Mouse (Mus musculus) G1E-ER4 (cell line): Measurements from ENCODE around the gene Scrg1. TPM values are rescaled to one million over a fixed set of nuclear protein-coding genes. Genes with fewer than 3 reads are reported as not detected.

Experiments used
- GATA1 ChIP-seq: IDR thresholded peaks from one replicate; pipeline ENCODE4 v1.8.0; 2012; ENCODE audit warnings: low read length, inconsistent platforms
- polyA plus RNA-seq: library from polyadenylated mRNA; stranded (reverse); fragments of >175 nt; gene quantifications from 2 replicates; pipeline ENCODE4 v1.2.3, GENCODE M21; 2012

Scrg1 gene
- polyA plus RNA-seq, result not detected in 2 replicates

DNA sequence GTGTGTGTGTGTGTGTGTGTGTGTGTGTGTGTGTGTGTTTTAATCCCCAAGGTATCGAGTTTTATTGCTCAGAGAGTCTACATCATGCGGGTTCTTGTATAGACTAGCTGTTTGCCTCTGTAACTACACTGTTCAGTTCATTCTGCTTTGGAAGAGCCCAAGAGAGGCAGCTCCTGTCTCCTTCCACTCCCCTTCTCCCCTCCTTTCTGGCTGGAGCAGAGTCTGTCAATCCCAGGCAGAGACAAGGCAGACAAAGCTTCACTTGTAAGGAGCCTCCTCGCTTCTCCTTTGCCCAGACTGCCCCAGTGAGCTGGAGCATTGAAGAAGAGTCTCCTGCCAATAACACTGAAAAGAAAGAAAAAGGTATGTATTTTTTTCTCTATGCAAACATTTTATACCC lies at the start of gene Scrg1:
TSS of gene Scrg1 (plus strand) at position 159 of the 400 bp plus-strand sequence.
- no peak for TF ChIP-seq GATA1

DNA sequence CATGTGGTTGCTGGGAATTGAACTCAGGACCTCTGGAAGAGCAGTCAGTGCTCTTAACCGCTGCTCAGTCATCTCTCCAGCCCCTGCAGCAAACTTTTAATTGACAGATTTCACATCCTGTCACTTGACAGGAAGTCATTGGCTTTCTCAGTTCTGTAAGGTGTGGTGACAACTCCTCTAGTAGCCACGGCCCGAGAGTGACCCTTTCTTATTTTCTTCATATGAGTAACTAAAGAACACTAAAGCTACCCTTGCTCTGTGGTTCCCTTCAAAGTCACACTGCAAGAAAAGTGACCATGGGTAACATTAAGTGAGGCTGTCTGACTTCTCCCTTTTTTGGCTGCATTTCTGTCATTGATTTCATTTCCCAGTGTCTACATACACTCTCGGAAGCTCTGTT lies 49.4 kb upstream of the Scrg1 start:
- TF ChIP-seq GATA1, result no peak

DNA sequence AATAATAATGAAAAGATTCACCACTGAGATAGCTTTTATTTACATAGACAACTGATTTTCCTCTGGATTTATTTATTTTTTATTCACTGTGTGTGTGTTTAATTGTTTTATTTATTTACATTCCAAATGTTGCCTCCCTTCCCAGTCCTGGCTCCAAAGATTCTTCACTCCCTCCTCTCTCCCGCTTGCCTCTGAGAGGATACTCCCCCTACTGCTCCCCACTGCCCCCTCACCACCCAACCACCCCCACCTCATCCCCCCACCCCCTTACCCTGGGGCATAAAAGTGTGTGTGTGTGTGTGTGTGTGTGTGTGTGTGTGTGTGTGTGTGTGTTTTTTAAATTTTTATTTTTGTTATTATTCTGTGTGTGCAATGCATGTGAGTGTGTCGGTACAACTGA lies 46.4 kb upstream of the Scrg1 start:
- no peak for TF ChIP-seq GATA1

DNA sequence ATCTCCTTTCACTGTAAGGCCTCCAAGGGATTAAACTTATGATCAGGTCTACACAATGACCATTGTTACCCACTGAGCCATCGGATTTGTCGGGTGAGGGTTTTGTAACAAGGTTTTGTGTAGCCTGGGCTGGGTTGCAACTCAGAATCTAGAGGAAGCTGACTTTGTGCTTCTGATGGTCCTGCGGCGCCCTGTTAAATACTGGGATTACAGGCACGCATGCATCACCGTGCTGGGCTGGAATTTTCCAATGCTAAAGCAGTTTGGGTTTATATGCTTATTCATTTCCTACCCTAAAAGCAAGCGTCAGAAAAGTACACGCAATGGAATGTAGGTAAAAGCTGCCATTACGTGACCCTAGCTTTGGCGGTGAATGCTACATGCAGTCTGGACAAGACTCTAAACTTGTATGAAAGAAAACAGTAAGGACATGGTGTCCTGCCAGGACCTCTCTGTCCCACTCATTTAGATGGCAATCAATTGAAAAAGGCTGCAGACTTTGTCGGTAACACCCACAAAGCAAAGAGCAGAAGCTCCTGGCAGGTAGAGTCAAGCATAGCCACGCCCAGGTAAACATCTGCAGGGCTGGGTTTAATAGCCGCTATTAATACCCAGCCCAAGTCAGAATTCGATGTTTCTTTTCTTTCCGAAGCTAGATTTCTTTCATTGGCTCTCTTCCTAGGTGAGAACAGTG lies 45.8 kb upstream of the Scrg1 start:
- TF ChIP-seq GATA1, result no peak

DNA sequence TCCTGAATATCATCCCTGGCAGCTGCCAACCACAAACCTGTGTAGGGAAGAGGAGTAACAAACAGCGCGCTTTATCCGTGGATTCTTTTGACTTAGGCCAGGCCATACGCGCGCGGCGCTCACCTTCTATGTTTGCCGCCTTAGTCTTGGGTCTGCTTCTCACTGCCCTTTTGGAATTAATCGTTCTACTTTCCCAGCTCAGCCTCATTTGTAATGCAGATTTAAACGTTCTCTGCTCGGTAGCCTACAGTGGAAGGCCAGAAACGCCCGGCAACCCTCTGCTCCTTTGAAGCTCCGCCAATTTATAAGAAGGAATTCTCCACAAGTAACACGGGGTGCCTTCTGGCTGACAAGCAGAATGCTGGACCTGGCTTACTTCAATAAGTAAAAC lies 45.3 kb upstream of the Scrg1 start:
- no peak for TF ChIP-seq GATA1

DNA sequence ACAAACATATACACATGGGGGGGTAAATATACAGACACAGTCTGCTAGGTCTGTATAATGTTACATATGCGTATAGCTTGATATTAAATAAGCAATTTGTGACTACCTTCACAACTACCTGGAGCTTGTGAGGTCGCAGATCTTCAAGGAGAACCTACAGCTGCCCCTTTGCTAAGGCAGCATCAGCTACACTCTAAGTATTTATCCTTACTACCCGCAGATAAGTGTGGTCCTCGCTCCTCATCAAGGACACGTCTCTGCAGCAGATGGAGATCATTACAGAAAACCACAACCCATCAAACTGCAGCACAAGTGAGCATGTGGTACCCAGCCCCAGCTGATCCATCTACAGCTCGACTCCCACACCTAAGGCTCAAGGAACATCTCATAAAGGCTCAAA lies 44.4 kb upstream of the Scrg1 start:
- TF ChIP-seq GATA1, result no peak

DNA sequence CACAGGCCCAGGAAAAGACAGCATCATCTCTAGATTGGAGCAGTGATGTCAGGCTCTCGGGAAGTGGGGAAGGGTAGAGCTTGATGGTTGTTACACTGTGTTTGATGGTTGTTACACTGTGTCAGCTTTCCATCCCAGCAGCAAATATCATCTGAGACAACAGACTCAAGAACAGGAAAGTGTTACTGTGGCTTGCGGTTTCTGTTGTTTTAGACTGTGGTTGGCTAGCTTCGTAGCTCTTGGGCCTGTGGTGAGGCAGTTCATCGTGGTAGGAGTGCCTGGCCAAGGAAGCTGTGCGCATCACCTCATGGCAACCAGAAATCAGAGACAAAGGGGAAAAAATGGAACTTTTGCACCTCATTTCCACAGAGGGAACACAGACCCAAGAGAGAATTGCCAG lies 38.9 kb upstream of the Scrg1 start:
- TF ChIP-seq GATA1, result no peak

DNA sequence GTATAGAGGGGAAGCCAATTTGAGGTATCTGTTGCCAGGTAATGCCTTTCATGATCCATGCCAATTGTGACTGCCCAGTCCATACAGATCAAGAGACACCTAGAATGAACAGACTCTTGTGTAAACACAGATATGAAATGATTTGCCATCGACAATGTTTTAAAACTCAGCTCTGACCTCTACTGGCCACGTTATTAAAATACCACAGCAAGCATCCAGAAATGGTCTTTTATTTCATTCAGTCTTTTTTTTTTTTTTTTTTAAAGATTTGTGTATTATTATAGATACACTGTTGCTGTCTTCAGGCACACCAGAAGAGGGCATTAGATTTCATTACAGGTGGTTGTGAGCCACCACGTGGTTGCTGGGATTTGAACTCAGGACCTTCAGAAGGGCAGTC lies 29.6 kb upstream of the Scrg1 start:
- no peak for TF ChIP-seq GATA1

DNA sequence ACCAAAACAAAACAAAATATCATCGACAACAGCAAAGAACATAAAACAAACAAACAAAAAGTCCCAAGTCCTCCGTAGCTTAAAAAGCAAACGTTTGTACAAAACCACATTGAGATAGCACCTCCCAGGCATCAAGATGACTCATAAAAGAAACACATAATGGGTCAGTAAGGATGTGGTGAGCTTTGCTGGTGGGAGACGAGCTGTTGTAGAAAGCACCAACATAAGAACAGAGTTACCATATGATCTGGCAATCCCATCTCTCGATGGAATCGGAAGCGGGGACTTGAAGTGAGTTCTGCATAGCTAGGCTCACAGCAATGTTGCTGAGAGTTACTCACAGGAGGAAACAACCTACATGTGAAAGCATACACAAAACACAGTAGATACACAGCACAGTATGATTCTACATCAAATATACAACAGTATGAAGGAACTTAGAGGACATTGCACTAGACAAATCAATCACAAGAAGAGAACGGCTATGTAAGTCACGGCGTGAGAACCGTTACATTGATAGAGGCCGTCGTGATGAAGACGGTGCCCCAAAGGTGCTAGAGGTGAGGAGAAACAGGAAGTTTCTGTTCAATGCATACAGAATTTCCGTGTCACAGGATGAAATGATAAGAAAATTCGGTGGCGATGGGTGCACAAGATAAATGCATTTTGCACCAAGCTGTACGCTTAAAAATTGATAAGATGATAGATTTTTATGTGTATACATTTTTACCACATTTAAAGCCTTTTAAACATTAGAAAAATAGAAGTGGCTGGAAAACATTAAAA lies 27.9 kb upstream of the Scrg1 start:
- TF ChIP-seq GATA1, result no peak

DNA sequence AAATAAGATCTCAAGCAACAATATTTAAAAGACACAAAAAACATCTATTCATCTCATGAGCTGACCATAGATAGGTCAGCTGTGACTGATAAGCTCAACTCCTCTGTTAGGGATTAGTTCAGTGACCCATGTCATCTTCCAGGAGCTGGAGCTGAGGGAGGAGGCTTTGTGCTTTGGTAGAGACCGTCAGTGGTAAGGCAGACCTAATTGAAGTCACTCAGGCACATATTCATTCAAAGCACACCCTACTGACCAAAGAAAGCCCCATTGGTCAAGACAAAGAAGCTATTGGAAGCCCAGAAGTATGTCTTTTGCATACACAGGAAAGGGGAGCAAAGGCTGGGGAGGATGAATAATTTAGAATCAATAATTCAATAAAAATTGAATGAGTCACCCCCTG lies 27.2 kb upstream of the Scrg1 start:
- TF ChIP-seq GATA1, result no peak

DNA sequence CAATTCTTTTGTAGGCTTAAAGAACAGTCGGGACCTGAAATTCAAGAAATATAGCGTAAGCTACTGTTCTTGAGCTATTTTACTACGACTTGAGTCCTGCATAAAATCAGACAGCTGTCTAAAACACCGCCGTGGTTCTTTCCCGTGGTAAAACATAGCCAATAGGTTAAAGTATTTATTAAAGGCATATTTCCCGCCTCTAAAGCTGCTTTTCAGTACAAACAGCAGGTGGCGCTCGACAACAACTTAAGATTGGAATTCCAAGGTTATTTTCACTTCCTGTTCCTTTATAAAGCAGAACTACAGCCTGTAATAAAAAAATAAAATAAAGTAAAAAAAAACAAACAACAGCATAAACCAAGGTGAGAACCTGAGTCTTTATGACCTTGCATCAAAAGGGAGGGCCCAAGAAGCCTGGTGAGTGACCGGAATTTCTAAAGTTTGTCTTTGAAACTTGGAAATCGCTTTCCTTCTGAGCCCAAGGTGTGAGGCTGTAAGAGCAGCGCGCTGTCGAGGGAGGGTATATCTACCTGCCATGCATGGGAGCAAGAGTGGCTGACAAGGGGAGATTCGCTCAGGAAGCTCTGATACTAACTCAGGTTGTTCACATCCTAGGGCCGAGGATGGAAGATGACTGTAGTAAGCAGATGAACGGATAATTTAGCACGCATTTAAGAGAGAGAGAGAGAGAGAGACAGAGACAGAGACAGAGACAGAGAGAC lies 26.4 kb upstream of the Scrg1 start:
- no peak for TF ChIP-seq GATA1

DNA sequence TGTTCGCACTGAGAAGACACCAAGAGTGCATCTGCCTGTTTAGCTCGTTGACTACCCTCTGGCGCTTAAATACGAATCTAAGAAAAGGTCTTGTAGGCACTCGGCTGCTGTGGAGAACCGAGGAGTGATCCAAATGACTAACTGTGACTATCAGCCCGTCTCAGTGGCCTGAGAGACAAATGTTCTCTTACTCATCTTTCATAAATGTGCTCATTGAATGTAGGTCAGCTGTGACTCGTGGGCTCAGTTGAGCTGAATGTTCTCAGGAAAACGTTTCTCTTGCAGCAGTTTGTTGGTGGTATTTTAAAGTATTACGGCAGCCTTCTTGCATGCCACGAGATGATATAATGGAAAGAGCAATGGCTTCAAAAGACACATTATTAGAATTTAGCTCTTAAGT lies 24.8 kb upstream of the Scrg1 start:
- TF ChIP-seq GATA1, result no peak

DNA sequence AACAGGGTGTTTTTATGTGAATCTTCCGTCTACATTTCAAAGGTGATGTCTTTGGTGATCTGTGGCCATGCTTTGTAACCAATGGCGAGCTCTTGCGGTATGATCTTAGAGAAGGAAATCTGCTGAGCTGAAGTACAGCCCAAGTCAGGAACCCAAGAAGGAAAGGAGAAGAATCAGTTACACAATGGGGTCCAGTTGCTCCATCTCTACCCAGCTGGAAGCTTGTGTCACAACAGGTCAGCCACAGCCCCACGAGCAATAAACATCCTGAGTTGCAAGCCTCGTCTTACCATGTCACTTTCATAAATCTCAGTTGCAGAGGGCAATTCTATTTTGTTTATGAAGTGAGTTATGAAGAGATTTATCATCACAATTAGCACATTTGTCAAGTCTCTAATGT lies 22.9 kb upstream of the Scrg1 start:
- no peak for TF ChIP-seq GATA1

DNA sequence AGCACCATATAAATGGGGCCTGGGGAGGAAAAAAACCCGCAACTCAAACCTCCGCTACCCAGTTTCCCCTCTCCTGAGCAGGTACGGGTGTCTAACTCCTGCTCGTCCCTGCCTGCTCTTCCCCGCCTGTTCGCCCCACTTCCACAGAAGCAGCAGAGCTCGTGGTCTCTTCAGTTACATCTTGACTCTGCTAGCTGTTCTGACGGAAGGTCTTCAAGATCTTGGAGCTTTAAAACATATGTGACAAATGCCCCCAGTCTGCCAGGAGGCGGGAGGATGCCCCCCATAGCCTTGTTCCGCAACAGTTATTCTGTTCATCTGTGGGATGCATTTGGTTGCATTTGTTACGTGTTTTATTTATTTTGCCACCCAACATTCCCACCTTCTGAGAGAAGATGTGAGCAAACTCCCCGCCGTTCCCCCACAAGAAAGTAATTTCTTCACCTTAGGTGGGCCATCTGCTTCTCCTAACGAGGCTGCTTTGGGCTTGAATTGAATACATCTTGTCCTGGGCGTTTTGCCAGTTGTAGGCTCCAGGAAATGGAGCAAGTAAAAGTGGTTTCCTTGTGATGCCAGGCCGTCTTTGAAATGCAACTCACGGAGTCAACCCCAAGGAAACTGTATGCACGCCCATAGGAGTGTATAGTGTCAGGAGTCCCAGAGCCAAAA lies 19.8 kb upstream of the Scrg1 start:
- TF ChIP-seq GATA1, result no peak

DNA sequence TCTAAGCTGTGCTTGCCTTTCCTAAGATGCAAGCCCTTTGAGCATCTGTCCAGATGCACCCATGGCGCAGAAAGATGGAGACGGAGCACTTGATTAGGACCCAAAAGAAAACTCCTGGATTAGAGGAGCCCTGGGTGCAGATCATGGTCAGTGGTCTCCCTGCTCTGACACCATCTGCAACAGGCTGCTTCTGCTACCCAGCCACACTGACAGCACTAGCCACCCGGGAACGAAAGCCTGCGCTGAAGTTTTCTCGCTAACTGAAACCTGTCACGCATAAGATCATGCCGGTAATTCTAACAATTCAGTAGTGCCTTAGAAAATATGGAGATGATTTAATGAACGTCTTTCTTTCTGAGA lies 19.3 kb upstream of the Scrg1 start:
- no peak for TF ChIP-seq GATA1

DNA sequence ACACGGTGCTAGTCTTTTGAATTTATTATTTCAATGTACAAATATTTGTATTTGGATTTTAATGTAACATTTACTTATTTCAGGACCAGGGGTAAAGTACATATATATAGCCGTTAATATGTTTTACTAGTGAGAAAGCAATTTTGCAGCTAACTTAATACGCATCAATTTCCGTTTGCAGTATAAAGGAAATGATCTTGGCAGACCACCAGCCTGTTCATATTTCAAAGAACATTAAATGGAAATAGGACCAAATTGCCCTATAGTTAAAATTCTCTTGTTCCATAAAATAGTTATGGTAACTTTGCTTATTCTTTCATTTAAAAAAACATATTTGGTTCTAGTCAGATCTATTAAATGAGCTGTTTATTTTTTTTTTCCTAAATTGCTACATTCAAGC lies 14.6 kb upstream of the Scrg1 start:
- TF ChIP-seq GATA1, result no peak

DNA sequence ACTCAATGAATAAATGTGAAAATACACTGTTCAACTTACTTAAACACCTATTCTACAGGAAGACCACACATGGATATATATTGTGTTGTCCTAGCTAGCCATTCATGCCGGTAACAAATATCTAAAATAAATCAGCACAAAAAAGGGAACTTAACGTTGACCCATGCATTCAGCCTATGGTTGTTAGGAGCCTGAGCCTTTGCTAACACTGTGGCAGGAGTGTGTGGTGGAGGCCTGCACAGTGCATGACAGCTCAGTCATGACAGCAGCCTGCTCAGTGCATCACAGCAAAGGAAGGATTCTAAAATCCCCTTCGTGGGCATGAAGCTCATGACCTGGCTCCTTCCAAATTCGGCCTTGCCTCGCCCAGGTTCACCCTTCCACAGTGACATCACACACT lies 14.2 kb upstream of the Scrg1 start:
- no peak for TF ChIP-seq GATA1
